Mouse (Mus musculus) MEL (cell line): Measurements from ENCODE around the gene Myo10. TPM values are rescaled to one million over a fixed set of nuclear protein-coding genes. Genes with fewer than 3 reads are reported as not detected.

Experiments
- DNase-seq: peaks from one replicate; pipeline ENCODE4 v3.0.0; 2011; ENCODE audit warnings: low read depth, low spot score
- H3K27ac ChIP-seq: 2 replicates; pipeline ENCODE4 v1.5.1; 2012; ENCODE audit warnings: low read depth, mild to moderate bottlenecking, control low read depth, low read length, moderate library complexity; ENCODE audit not compliant: control insufficient read depth
- H3K27me3 ChIP-seq, 2 experiments: fragments of 150-350 bp in 1 of 2; sonication (generic) in 1 of 2; 2 replicates each; pipeline ENCODE4 v1.6.1; 2012; ENCODE audit warnings: low read length in 2 of 2, mild to moderate bottlenecking in 2 of 2, improper control_type of control experiment in 1 of 2, moderate library complexity in 1 of 2; ENCODE audit not compliant: insufficient read depth in 2 of 2, control insufficient read depth in 1 of 2
- H3K36me3 ChIP-seq, 2 experiments: 2 replicates each; pipeline ENCODE4 v1.6.1; 2012 to 2014; ENCODE audit warnings: low read length in 2 of 2, improper control_type of control experiment in 1 of 2, inconsistent platforms in 1 of 2, mild to moderate bottlenecking in 1 of 2; ENCODE audit not compliant: insufficient read depth in 2 of 2, control insufficient read depth in 1 of 2
- H3K4me1 ChIP-seq, 2 experiments: fragments of 150-350 bp in 1 of 2; sonication (generic) in 1 of 2; 2 replicates each; pipeline ENCODE4 v1.6.1; 2012; ENCODE audit warnings: low read length in 2 of 2, improper control_type of control experiment in 1 of 2, mild to moderate bottlenecking in 1 of 2; ENCODE audit not compliant: insufficient read depth in 2 of 2, control insufficient read depth in 1 of 2
- H3K4me3 ChIP-seq, 2 experiments: fragments of 150-350 bp in 1 of 2; sonication (generic) in 1 of 2; 2 replicates each; pipeline ENCODE4 v1.5.1; 2012; ENCODE audit warnings: low read depth in 2 of 2, low read length in 2 of 2, mild to moderate bottlenecking in 2 of 2, moderate library complexity in 2 of 2, control low read depth in 1 of 2, improper control_type of control experiment in 1 of 2; ENCODE audit not compliant: control insufficient read depth in 1 of 2, insufficient read depth in 1 of 2
- H3K79me2 ChIP-seq: 2 replicates; pipeline ENCODE4 v1.6.1; 2012; ENCODE audit warnings: mild to moderate bottlenecking, low read length, moderate library complexity; ENCODE audit not compliant: control insufficient read depth, poor library complexity, insufficient read depth
- H3K9ac ChIP-seq: 2 replicates; pipeline ENCODE4 v1.6.1; 2012; ENCODE audit warnings: low read depth, mild to moderate bottlenecking, control low read depth, low read length, moderate library complexity; ENCODE audit not compliant: control insufficient read depth, poor library complexity, severe bottlenecking
- H3K9me3 ChIP-seq: fragments of 150-350 bp; sonication (generic); replicated peaks from 2 replicates; pipeline ENCODE4 v1.6.1; 2012; ENCODE audit warnings: mild to moderate bottlenecking, low read length, improper control_type of control experiment, moderate library complexity; ENCODE audit not compliant: insufficient read depth
- BHLHE40 ChIP-seq: IDR thresholded peaks from 2 replicates; pipeline ENCODE4 v1.6.1; 2012; ENCODE audit warnings: low read depth, mild to moderate bottlenecking, inconsistent platforms, low read length, improper control_type of control experiment, borderline replicate concordance
- CTCF ChIP-seq, 3 experiments: IDR thresholded peaks in 2 of 3; conservative IDR thresholded peaks in 1 of 3; 2 replicates each; pipeline ENCODE4 v1.5.1; 2011 to 2012; ENCODE audit warnings: low read length in 3 of 3, low read depth in 2 of 3, mild to moderate bottlenecking in 2 of 3, improper control_type of control experiment in 1 of 3, inconsistent platforms in 1 of 3, mixed read lengths in 1 of 3, moderate library complexity in 1 of 3; ENCODE audit not compliant: control insufficient read depth in 1 of 3, insufficient read depth in 1 of 3, poor library complexity in 1 of 3, severe bottlenecking in 1 of 3
- E2F4 ChIP-seq: IDR thresholded peaks from 2 replicates; pipeline ENCODE4 v1.6.1; 2011; ENCODE audit warnings: low read depth, low read length, improper control_type of control experiment, borderline replicate concordance
- ELF1 ChIP-seq: IDR thresholded peaks from 2 replicates; pipeline ENCODE4 v1.6.1; 2014; ENCODE audit warnings: low read depth, mild to moderate bottlenecking, inconsistent platforms, low read length, improper control_type of control experiment, moderate library complexity
- EP300 ChIP-seq, 2 experiments: IDR thresholded peaks; 2 replicates each; pipeline ENCODE4 v1.6.1; 2011; ENCODE audit warnings: improper control_type of control experiment in 2 of 2, low read length in 2 of 2, low read depth in 1 of 2, mild to moderate bottlenecking in 1 of 2
- GATA1 ChIP-seq: IDR thresholded peaks from 2 replicates; pipeline ENCODE4 v1.6.1; 2011; ENCODE audit warnings: low read depth, low read length, improper control_type of control experiment
- HCFC1 ChIP-seq: IDR thresholded peaks from 2 replicates; pipeline ENCODE4 v1.6.1; 2012; ENCODE audit warnings: low read depth, mild to moderate bottlenecking, inconsistent platforms, low read length, improper control_type of control experiment, moderate library complexity
- JUND ChIP-seq: IDR thresholded peaks from 2 replicates; pipeline ENCODE4 v1.6.1; 2011; ENCODE audit warnings: low read depth, mild to moderate bottlenecking, improper control_type of control experiment, low read length
- MAFK ChIP-seq: IDR thresholded peaks from 2 replicates; pipeline ENCODE4 v1.6.1; 2011; ENCODE audit warnings: low read depth, mild to moderate bottlenecking, low read length, improper control_type of control experiment, borderline replicate concordance
- MAX ChIP-seq: IDR thresholded peaks from 2 replicates; pipeline ENCODE4 v1.6.1; 2011; ENCODE audit warnings: low read length, improper control_type of control experiment
- MAZ ChIP-seq: IDR thresholded peaks from 2 replicates; pipeline ENCODE4 v1.6.1; 2012; ENCODE audit warnings: low read depth, mild to moderate bottlenecking, inconsistent platforms, low read length, improper control_type of control experiment
- MEF2A ChIP-seq: IDR thresholded peaks from 2 replicates; pipeline ENCODE4 v1.6.1; 2014; ENCODE audit warnings: low read depth, mild to moderate bottlenecking, inconsistent platforms, low read length, improper control_type of control experiment; ENCODE audit not compliant: poor library complexity, insufficient replicate concordance, severe bottlenecking; ENCODE audit errors: extremely low read depth
- MXI1 ChIP-seq: IDR thresholded peaks from 2 replicates; pipeline ENCODE4 v1.6.1; 2011; ENCODE audit warnings: mild to moderate bottlenecking, low read depth, low read length, improper control_type of control experiment
- MYB ChIP-seq: IDR thresholded peaks from 2 replicates; pipeline ENCODE4 v1.6.1; 2011; ENCODE audit warnings: mild to moderate bottlenecking, low read depth, low read length, improper control_type of control experiment
- MYC ChIP-seq: IDR thresholded peaks from 2 replicates; pipeline ENCODE4 v1.6.1; 2011; ENCODE audit warnings: low read depth, mild to moderate bottlenecking, low read length, improper control_type of control experiment, moderate library complexity
- NELFE ChIP-seq: IDR thresholded peaks from 2 replicates; pipeline ENCODE4 v1.6.1; 2011; ENCODE audit warnings: low read depth, low read length, improper control_type of control experiment
- NRF1 ChIP-seq: IDR thresholded peaks from 2 replicates; pipeline ENCODE4 v1.6.1; 2014; ENCODE audit warnings: low read depth, mild to moderate bottlenecking, inconsistent platforms, low read length, improper control_type of control experiment, moderate library complexity; ENCODE audit not compliant: poor library complexity, insufficient read depth, severe bottlenecking
- POLR2AphosphoS2 ChIP-seq: IDR thresholded peaks from 2 replicates; pipeline ENCODE4 v1.6.1; 2011; ENCODE audit warnings: low read length, improper control_type of control experiment
- POLR2AphosphoS5 ChIP-seq: IDR thresholded peaks from 2 replicates; pipeline ENCODE4 v1.6.1; 2012; ENCODE audit warnings: low read depth, borderline replicate concordance, mild to moderate bottlenecking, inconsistent platforms, low read length, moderate library complexity, mixed read lengths
- RAD21 ChIP-seq: IDR thresholded peaks from 2 replicates; pipeline ENCODE4 v1.6.1; 2011; ENCODE audit warnings: mild to moderate bottlenecking, low read depth, low read length, improper control_type of control experiment
- SIN3A ChIP-seq: IDR thresholded peaks from 2 replicates; pipeline ENCODE4 v1.6.1; 2012; ENCODE audit warnings: low read length, improper control_type of control experiment, inconsistent platforms
- SMC3 ChIP-seq: IDR thresholded peaks from 2 replicates; pipeline ENCODE4 v1.6.1; 2011; ENCODE audit warnings: low read depth, low read length, improper control_type of control experiment
- TAL1 ChIP-seq: IDR thresholded peaks from 2 replicates; pipeline ENCODE4 v1.6.1; 2012; ENCODE audit warnings: mild to moderate bottlenecking, inconsistent platforms, low read length, moderate library complexity, mixed read lengths
- TCF12 ChIP-seq: IDR thresholded peaks from 2 replicates; pipeline ENCODE4 v1.6.1; 2014; ENCODE audit warnings: low read depth, mild to moderate bottlenecking, inconsistent platforms, low read length, improper control_type of control experiment, moderate library complexity
- ZC3H11A ChIP-seq: IDR thresholded peaks from 2 replicates; pipeline ENCODE4 v1.6.1; 2012; ENCODE audit warnings: low read depth, mild to moderate bottlenecking, inconsistent platforms, low read length, improper control_type of control experiment
- ZNF384 ChIP-seq: IDR thresholded peaks from 2 replicates; pipeline ENCODE4 v1.6.1; 2012; ENCODE audit warnings: low read depth, mild to moderate bottlenecking, inconsistent platforms, low read length, improper control_type of control experiment
- polyA plus RNA-seq, 2 experiments: library from polyadenylated mRNA; stranded (reverse) in 1 of 2; unstranded in 1 of 2; fragments of >175 nt in 1 of 2; fragments of >200 nt in 1 of 2; gene quantifications; 2 replicates each; pipeline versions ENCODE4 v1.2.1 to v1.2.4; 2012; ENCODE audit warnings: low replicate concordance in 2 of 2, low read depth in 1 of 2; ENCODE audit not compliant: insufficient read length in 2 of 2, insufficient read depth in 1 of 2, missing spikeins in 1 of 2
- total RNA-seq: library from RNA; depleted of rRNA; stranded (reverse); fragments of 300-350 nt; gene quantifications from 2 replicates; pipeline ENCODE4 v1.2.3, GENCODE M21; 2012

The Myo10 gene
- total and polyA plus RNA-seq, 3 experiments: 0.01 TPM; not detected in 2

- DNase-seq: peak; percentile 42
- Histone ChIP-seq H3K4me1 (no peaks in the 10 kb centered on the region), H3K27ac (no peak overlapping the region), H3K9me3 (no peaks in the 10 kb centered on the region), H3K4me3 (no peak overlapping the region), H3K27me3 (no peaks in the 10 kb centered on the region; a peak in 1 of 4 replicates), H3K9ac (no peak overlapping the region), H3K36me3 (no peaks in the 10 kb centered on the region), H3K79me2 (no peaks in the 10 kb centered on the region)
- TF ChIP-seq TAL1 (no peak), MAFK (no peak), MXI1 (no peak), E2F4 (no peak), MEF2A (no peak), BHLHE40 (no peak), NELFE (no peak), RAD21 (peak; percentile 39), ZNF384 (no peak), CTCF (IDR thresholded peaks at IDR 0.05 in 2 of 3, conservative IDR thresholded peaks at IDR 0.05 in 1 of 3; ENCODE audit: control insufficient read depth in 1 of 3, insufficient read depth in 1 of 3, low read depth in 2 of 3, low read length in 3 of 3, poor library complexity in 1 of 3, severe bottlenecking in 1 of 3) (peak; percentile 51 to 96 (median 54)), ELF1 (no peak), GATA1 (no peak), EP300 (IDR thresholded peaks at IDR 0.05; ENCODE audit: low read depth in 1 of 2, low read length in 2 of 2) (no peak), SMC3 (peak; percentile 62), MAZ (no peak), SIN3A (no peak), POLR2AphosphoS5 (no peak), MAX (no peak)
These were observed 174.0 kb downstream of the Myo10 start for GRCm38 (mm10) chr15:25796353-25796752.

GRCm38 (mm10) chr15:25797179-25797578, 174.9 kb downstream of the Myo10 start:
- H3K27ac ChIP-seq: no peak overlapping the region
- no peaks in the 10 kb centered on the region; a peak in 1 of 4 replicates for H3K27me3 ChIP-seq
- no peaks in the 10 kb centered on the region for H3K4me1 ChIP-seq
- H3K79me2 ChIP-seq: no peaks in the 10 kb centered on the region
- H3K36me3 ChIP-seq: no peaks in the 10 kb centered on the region
- no peak for DNase-seq
- H3K9me3 ChIP-seq: no peaks in the 10 kb centered on the region
- H3K4me3 ChIP-seq: no peak overlapping the region
- H3K9ac ChIP-seq: no peak overlapping the region
- TF ChIP-seq NELFE (no peak), NRF1 (no peak), SIN3A (no peak), MEF2A (no peak), ZC3H11A (no peak), ELF1 (no peak), TCF12 (no peak), MYB (no peak), MAZ (no peak), HCFC1 (no peak), MAX (no peak), MYC (no peak), POLR2AphosphoS2 (no peak), JUND (no peak)
- TF ChIP-seq, all 39 proteins: peak for 0
